Mouse (Mus musculus): ENCODE measurements around the gene Tbc1d22a. TPM values are rescaled to one million over a fixed set of nuclear protein-coding genes. Genes with fewer than 3 reads are reported as not detected.

Tbc1d22a gene
- total and polyA plus RNA-seq, 3 experiments, result 15.1 to 21.1 TPM; not detected in 1

DNA sequence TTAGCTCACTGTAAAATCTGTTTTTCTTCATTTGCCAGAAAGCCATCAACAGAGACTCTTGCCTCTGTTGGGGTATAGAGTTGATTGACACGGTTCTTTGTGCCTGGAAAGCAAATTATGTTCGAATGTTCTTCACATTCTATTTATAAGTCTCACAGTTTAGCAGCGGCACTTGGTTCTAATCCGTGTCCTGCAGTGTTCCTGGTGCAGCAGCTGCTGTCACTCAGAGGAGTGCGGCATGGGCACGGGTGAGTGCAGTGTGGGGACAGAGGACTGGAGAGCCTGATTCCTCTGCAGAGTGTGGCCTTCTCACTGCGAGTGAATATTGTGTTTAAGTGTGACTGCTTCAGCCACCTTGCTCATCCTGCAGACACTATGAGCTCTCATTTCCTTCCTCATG, 50.5 kb downstream of the Tbc1d22a start:
- DNase-seq (ENCODE audit: low read depth, low spot score), result no peak
- H3K4me1 ChIP-seq (ENCODE audit: control insufficient read depth in 1 of 2, insufficient read depth in 2 of 2, low read length in 2 of 2), result no peaks in the 10 kb centered on the region
- H3K9ac ChIP-seq (ENCODE audit: control insufficient read depth, low read depth, low read length, poor library complexity, severe bottlenecking), result no peak overlapping the region
- TF ChIP-seq POLR2A (IDR thresholded peaks at IDR 0.05; ENCODE audit: control insufficient read depth in 1 of 2, insufficient read depth in 1 of 2, low read depth in 1 of 2, low read length in 2 of 2, poor library complexity in 1 of 2) (no peak), NRF1 (IDR thresholded peaks at IDR 0.05; ENCODE audit: insufficient read depth, low read depth, low read length, poor library complexity, severe bottlenecking) (no peak), POLR2AphosphoS2 (IDR thresholded peaks at IDR 0.05; ENCODE audit: low read length) (no peak), ZMIZ1 (IDR thresholded peaks at IDR 0.05; ENCODE audit: low read depth, low read length) (no peak), ELF1 (IDR thresholded peaks at IDR 0.05; ENCODE audit: low read depth, low read length) (no peak), ZNF384 (IDR thresholded peaks at IDR 0.05; ENCODE audit: low read depth, low read length) (no peak), UBTF (IDR thresholded peaks at IDR 0.05; ENCODE audit: borderline replicate concordance, insufficient read depth, low read depth, low read length) (no peak), CHD2 (IDR thresholded peaks at IDR 0.05; ENCODE audit: low read length) (no peak), EP300 (IDR thresholded peaks at IDR 0.05; ENCODE audit: low read depth in 1 of 2, low read length in 2 of 2) (no peak)
- H3K27ac ChIP-seq (ENCODE audit: control insufficient read depth, low read depth, low read length), result no peak overlapping the region
- no peaks in the 10 kb centered on the region for H3K9me3 ChIP-seq (replicated peaks; ENCODE audit: insufficient read depth, low read length)
- H3K79me2 ChIP-seq (ENCODE audit: control insufficient read depth, insufficient read depth, low read length, poor library complexity), result no peaks in the 10 kb centered on the region
- no peak overlapping the region for H3K4me3 ChIP-seq (ENCODE audit: control insufficient read depth in 1 of 2, insufficient read depth in 1 of 2, low read depth in 2 of 2, low read length in 2 of 2)
- no peaks in the 10 kb centered on the region for H3K36me3 ChIP-seq (ENCODE audit: control insufficient read depth in 1 of 2, insufficient read depth in 2 of 2, low read length in 2 of 2)
- no peaks in the 10 kb centered on the region for H3K27me3 ChIP-seq (ENCODE audit: control insufficient read depth in 1 of 2, insufficient read depth in 2 of 2, low read length in 2 of 2)

DNA sequence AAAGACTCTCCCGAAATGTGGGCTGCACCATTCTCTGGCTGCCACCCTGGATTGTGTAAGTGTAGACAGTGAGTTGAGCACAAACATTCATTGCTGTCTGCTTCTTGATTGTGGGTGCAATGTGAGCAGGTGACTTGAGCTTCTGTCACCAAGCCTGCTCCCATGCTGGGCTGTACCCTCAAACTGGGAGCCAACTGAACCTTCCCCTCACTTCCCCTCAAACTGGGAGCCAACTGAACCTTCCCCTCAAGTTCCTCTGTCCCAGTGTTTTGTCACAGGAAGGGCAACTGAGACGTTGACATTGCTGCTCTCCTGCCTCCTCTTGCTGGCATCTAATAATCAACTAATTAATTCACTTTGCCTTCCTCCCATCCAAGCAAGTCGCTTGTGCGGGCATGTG, 52.7 kb downstream of the Tbc1d22a start:
- Histone ChIP-seq H3K27ac (ENCODE audit: control insufficient read depth, low read depth, low read length) (no peak overlapping the region), H3K36me3 (ENCODE audit: control insufficient read depth in 1 of 2, insufficient read depth in 2 of 2, low read length in 2 of 2) (no peaks in the 10 kb centered on the region), H3K4me1 (ENCODE audit: control insufficient read depth in 1 of 2, insufficient read depth in 2 of 2, low read length in 2 of 2) (no peaks in the 10 kb centered on the region), H3K9me3 (replicated peaks; ENCODE audit: insufficient read depth, low read length) (no peaks in the 10 kb centered on the region), H3K4me3 (ENCODE audit: control insufficient read depth in 1 of 2, insufficient read depth in 1 of 2, low read depth in 2 of 2, low read length in 2 of 2) (no peak overlapping the region), H3K9ac (ENCODE audit: control insufficient read depth, low read depth, low read length, poor library complexity, severe bottlenecking) (no peak overlapping the region), H3K27me3 (ENCODE audit: control insufficient read depth in 1 of 2, insufficient read depth in 2 of 2, low read length in 2 of 2) (no peaks in the 10 kb centered on the region), H3K79me2 (ENCODE audit: control insufficient read depth, insufficient read depth, low read length, poor library complexity) (no peaks in the 10 kb centered on the region)
- TF ChIP-seq POLR2AphosphoS5 (IDR thresholded peaks at IDR 0.05; ENCODE audit: borderline replicate concordance, low read depth, low read length) (no peak), TAL1 (IDR thresholded peaks at IDR 0.05; ENCODE audit: low read length) (no peak), POLR2A (IDR thresholded peaks at IDR 0.05; ENCODE audit: control insufficient read depth in 1 of 2, insufficient read depth in 1 of 2, low read depth in 1 of 2, low read length in 2 of 2, poor library complexity in 1 of 2) (no peak), ZKSCAN1 (IDR thresholded peaks at IDR 0.05; ENCODE audit: low read depth, low read length) (no peak), ETS1 (IDR thresholded peaks at IDR 0.05; ENCODE audit: low read depth, low read length) (no peak), ZC3H11A (IDR thresholded peaks at IDR 0.05; ENCODE audit: low read depth, low read length) (no peak), EP300 (IDR thresholded peaks at IDR 0.05; ENCODE audit: low read depth in 1 of 2, low read length in 2 of 2) (no peak)
- no peak for DNase-seq (ENCODE audit: low read depth, low spot score)

DNA sequence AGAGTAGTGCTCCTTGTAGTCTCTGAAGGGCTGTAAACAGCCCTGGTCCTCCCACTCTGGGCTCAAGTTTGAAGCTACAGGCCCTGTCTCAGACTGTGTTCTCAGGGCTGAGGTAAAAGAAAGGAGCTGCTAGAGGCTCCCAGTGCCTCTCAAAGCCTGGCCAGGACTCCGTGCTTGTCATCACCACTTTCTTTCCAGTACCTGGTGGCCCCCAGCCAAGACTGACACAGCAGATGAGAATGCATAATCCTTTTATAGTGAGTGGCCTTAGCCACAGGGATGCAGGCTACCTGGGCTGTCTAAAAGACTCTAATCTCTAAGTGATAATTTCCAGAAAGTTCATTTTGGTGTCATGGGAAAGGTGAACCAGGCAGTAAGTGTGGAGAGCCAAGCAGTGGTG, 54.3 kb downstream of the Tbc1d22a start:
- H3K4me3 ChIP-seq (ENCODE audit: control insufficient read depth in 1 of 2, insufficient read depth in 1 of 2, low read depth in 2 of 2, low read length in 2 of 2), result no peak overlapping the region
- H3K27me3 ChIP-seq (ENCODE audit: control insufficient read depth in 1 of 2, insufficient read depth in 2 of 2, low read length in 2 of 2), result no peaks in the 10 kb centered on the region
- TF ChIP-seq MEF2A (IDR thresholded peaks at IDR 0.05; ENCODE audit: extremely low read depth, insufficient replicate concordance, low read depth, low read length, poor library complexity, severe bottlenecking), result no peak
- TF ChIP-seq USF1 (IDR thresholded peaks at IDR 0.05; ENCODE audit: low read depth, low read length), result no peak
- no peak for TF ChIP-seq POLR2AphosphoS5 (IDR thresholded peaks at IDR 0.05; ENCODE audit: borderline replicate concordance, low read depth, low read length)
- H3K9ac ChIP-seq (ENCODE audit: control insufficient read depth, low read depth, low read length, poor library complexity, severe bottlenecking), result no peak overlapping the region
- no peak for DNase-seq (ENCODE audit: low read depth, low spot score)
- no peaks in the 10 kb centered on the region for H3K9me3 ChIP-seq (replicated peaks; ENCODE audit: insufficient read depth, low read length)
- H3K79me2 ChIP-seq (ENCODE audit: control insufficient read depth, insufficient read depth, low read length, poor library complexity), result no peaks in the 10 kb centered on the region
- H3K36me3 ChIP-seq (ENCODE audit: control insufficient read depth in 1 of 2, insufficient read depth in 2 of 2, low read length in 2 of 2), result no peaks in the 10 kb centered on the region
- no peaks in the 10 kb centered on the region for H3K4me1 ChIP-seq (ENCODE audit: control insufficient read depth in 1 of 2, insufficient read depth in 2 of 2, low read length in 2 of 2)
- H3K27ac ChIP-seq (ENCODE audit: control insufficient read depth, low read depth, low read length), result no peak overlapping the region

All from MEL (cell line).